Comparison of ENCODE assay signal across 8 mouse cellular contexts in genomic region chr2:32132567-32132992, GRCm38 (mm10). TPM values are rescaled to one million over a fixed set of nuclear protein-coding genes. Genes with fewer than 3 reads are reported as not detected.
DNase-seq lines count a peak whose midpoint lies in the region; ATAC-seq and TF ChIP-seq lines count a peak whose summit lies in the region.

No protein-coding gene starts in this region.

- H3K4me1 ChIP-seq in lung, adult 2 months (ENCODE audit: control insufficient read depth, insufficient read depth, low read length): peaks cover 2% of the 10 kb centered on the region; the same call in 1 of the 2 replicates
- H3K4me1 ChIP-seq in kidney, postnatal 0 days (replicated peaks; ENCODE audit: insufficient read depth, low read length): no peaks in the 10 kb centered on the region
- peaks cover 82% of the 10 kb centered on the region for H3K4me1 ChIP-seq in megakaryocyte, embryonic 14.5 days
- peaks cover 3% of the 10 kb centered on the region for H3K4me1 ChIP-seq in testis, adult 2 months (ENCODE audit: control insufficient read depth, insufficient read depth, low read length)

- no peak for TF ChIP-seq CTCF in lung, adult 2 months (IDR thresholded peaks at IDR 0.05; ENCODE audit: insufficient read depth, low read length)
- no peak for TF ChIP-seq CTCF in kidney, postnatal 0 days (IDR thresholded peaks at IDR 0.05; ENCODE audit: low read depth)
- no peak for TF ChIP-seq CTCF in testis, adult 2 months (IDR thresholded peaks at IDR 0.05; ENCODE audit: control insufficient read depth, insufficient read depth, insufficient replicate concordance, low read depth, low read length)

- H3K9ac ChIP-seq in kidney, postnatal 0 days (ENCODE audit: low read depth, low read length): no peak overlapping the region

- H3K36me3 ChIP-seq in kidney, postnatal 0 days (ENCODE audit: insufficient read depth, low read length): no peaks in the 10 kb centered on the region
- H3K36me3 ChIP-seq in megakaryocyte, embryonic 14.5 days (replicated peaks; ENCODE audit: low read length): no peaks in the 10 kb centered on the region
- no peaks in the 10 kb centered on the region for H3K36me3 ChIP-seq in testis, adult 2 months (ENCODE audit: control insufficient read depth, insufficient read depth, low read length)

- H3K9me3 ChIP-seq in kidney, postnatal 0 days (replicated peaks; ENCODE audit: low read length): no peaks in the 10 kb centered on the region
- no peaks in the 10 kb centered on the region for H3K9me3 ChIP-seq in megakaryocyte, embryonic 14.5 days

- WGBS in lung, adult 2 months: 8% methylated on average over 10 of the region's 12 CpGs
- WGBS in kidney, postnatal 0 days: 5% methylated on average over 11 of the region's 12 CpGs

- DNase-seq in lung, adult 18-20 months: peak; percentile 72 to 77
- no peak for DNase-seq in lung, adult 2 months
- DNase-seq in adrenal gland, postnatal 25 days: peak; percentile 54
- peak; percentile 61 for DNase-seq in gastrocnemius, postnatal 10 days
- DNase-seq in kidney, postnatal 0 days (ENCODE audit: low spot score): peak; percentile 79
- DNase-seq in layer of hippocampus, adult 9-11 months: no peak

- no peaks in the 10 kb centered on the region for H3K27me3 ChIP-seq in kidney, postnatal 0 days (ENCODE audit: insufficient read depth, low read length)
- no peaks in the 10 kb centered on the region for H3K27me3 ChIP-seq in megakaryocyte, embryonic 14.5 days (replicated peaks)
- no peaks in the 10 kb centered on the region for H3K27me3 ChIP-seq in testis, adult 2 months (ENCODE audit: control insufficient read depth, insufficient read depth, low read length)

- peak; percentile 47 for ATAC-seq in kidney, postnatal 0 days (replicated peaks; ENCODE audit: low FRiP score, low read depth)

- H3K4me2 ChIP-seq in kidney, postnatal 0 days (ENCODE audit: low read length): peak overlapping the region; percentile 5; the same call in 1 of the 2 replicates

- no peak overlapping the region for H3K4me3 ChIP-seq in lung, adult 2 months (replicated peaks; ENCODE audit: extremely low read depth, low read depth, low read length)
- no peak overlapping the region for H3K4me3 ChIP-seq in kidney, postnatal 0 days (replicated peaks; ENCODE audit: low read depth, low read length)
- H3K4me3 ChIP-seq in megakaryocyte, embryonic 14.5 days (replicated peaks): peak overlapping the region; percentile 85
- peak overlapping the region; percentile 24; the same call in 1 of the 2 replicates for H3K4me3 ChIP-seq in testis, adult 2 months (ENCODE audit: control insufficient read depth, low read depth, low read length)

- TF ChIP-seq POLR2A in lung, adult 2 months (IDR thresholded peaks at IDR 0.05; ENCODE audit: borderline replicate concordance, extremely low read depth, low read depth, low read length): no peak
- TF ChIP-seq POLR2A in testis, adult 2 months (IDR thresholded peaks at IDR 0.05; ENCODE audit: control insufficient read depth, low read depth, low read length): 0 out of 2 replicates have a peak, but pooled peaks have one; percentile 36

- H3K27ac ChIP-seq in kidney, postnatal 0 days: no peak overlapping the region
- H3K27ac ChIP-seq in testis, adult 2 months (ENCODE audit: control insufficient read depth, insufficient read depth, low read depth, low read length): no peak overlapping the region

RNA-seq across cellular contexts. Expression of gene Prrc2b, which starts 18.3 kb away (rescaled TPM):
- 67.9 and 68.5 TPM in 2 replicates for polyA plus RNA-seq in lung, adult 2 months (2012; rRNA removed)
- 112 and 128 TPM in 2 replicates for total RNA-seq in adrenal gland, postnatal 25 days (2021)
- 100 to 1,000 TPM; 104 to 111 TPM for total RNA-seq in gastrocnemius, postnatal 10 days (2021)
- 31.4 and 33.8 TPM in 2 replicates for polyA plus RNA-seq in kidney, postnatal 0 days (2015; fragmentation: Nextera tagmentation; extraction: Ambion mirVana)
- polyA plus RNA-seq in megakaryocyte, embryonic 14.5 days (2012; ENCODE audit: insufficient read depth, low replicate concordance): 20.7 and 115 TPM in 2 replicates
- polyA plus RNA-seq in testis, adult 2 months (2012; rRNA removed): 5.5 and 5.7 TPM in 2 replicates

RNA-seq across cellular contexts. Expression of gene Plpp7, which starts 37.3 kb away (rescaled TPM):
- polyA plus RNA-seq in lung, adult 2 months (2012; rRNA removed): 8.0 and 9.5 TPM in 2 replicates
- total RNA-seq in adrenal gland, postnatal 25 days (2021): 6.9 TPM in 2 replicates
- total RNA-seq in gastrocnemius, postnatal 10 days (2021): 100 to 1,000 TPM in 1 of 2 experiments, 10 to 100 TPM in 1; 90.3 to 101 TPM
- 4.5 and 4.7 TPM in 2 replicates for polyA plus RNA-seq in kidney, postnatal 0 days (2015; fragmentation: Nextera tagmentation; extraction: Ambion mirVana)
- 3.3 and 17.4 TPM in 2 replicates for polyA plus RNA-seq in megakaryocyte, embryonic 14.5 days (2012; ENCODE audit: insufficient read depth, low replicate concordance)
- polyA plus RNA-seq in testis, adult 2 months (2012; rRNA removed): 4.6 and 4.7 TPM in 2 replicates

RNA-seq across cellular contexts. Expression of gene Fam78a, which starts 47.9 kb away (rescaled TPM):
- 6.0 and 7.5 TPM in 2 replicates for polyA plus RNA-seq in lung, adult 2 months (2012; rRNA removed)
- 8.9 and 12.1 TPM in 2 replicates for total RNA-seq in adrenal gland, postnatal 25 days (2021)
- 10 to 100 TPM; 23.9 to 25.2 TPM for total RNA-seq in gastrocnemius, postnatal 10 days (2021)
- polyA plus RNA-seq in kidney, postnatal 0 days (2015; fragmentation: Nextera tagmentation; extraction: Ambion mirVana): 0.79 and 0.82 TPM in 2 replicates
- polyA plus RNA-seq in megakaryocyte, embryonic 14.5 days (2012; ENCODE audit: insufficient read depth, low replicate concordance): 43.5 and 60.3 TPM in 2 replicates
- 276 and 286 TPM in 2 replicates for polyA plus RNA-seq in testis, adult 2 months (2012; rRNA removed)

Comparison
In these comparisons a context has a peak if more than half of its experiments do, and no peak if none do; other contexts are left out.
1. DNase-seq: peak in lung, adult 18-20 months (2 of 2), adrenal gland, postnatal 25 days (single experiment), gastrocnemius, postnatal 10 days (single experiment) and kidney, postnatal 0 days (single experiment); none in lung, adult 2 months (single experiment) and layer of hippocampus, adult 9-11 months (single experiment).
2. H3K4me3 ChIP-seq: peak in megakaryocyte, embryonic 14.5 days (single experiment) and testis, adult 2 months (single experiment); none in lung, adult 2 months (single experiment) and kidney, postnatal 0 days (single experiment).